Mouse (Mus musculus) embryonic fibroblast, embryonic 13.5 days (primary cell): ENCODE data around the gene Slc22a23. TPM values are rescaled to one million over a fixed set of nuclear protein-coding genes. Genes with fewer than 3 reads are reported as not detected.

Experiments used
- H3K27ac ChIP-seq: 2 replicates; pipeline ENCODE4 v1.5.1; 2012; ENCODE audit warnings: low read length, control low read depth, inconsistent platforms; ENCODE audit not compliant: insufficient read depth
- H3K4me1 ChIP-seq: 2 replicates; pipeline ENCODE4 v1.6.1; 2011; ENCODE audit warnings: low read length; ENCODE audit not compliant: control insufficient read depth, insufficient read depth
- H3K4me3 ChIP-seq: 2 replicates; pipeline ENCODE4 v1.5.1; 2011; ENCODE audit warnings: mild to moderate bottlenecking, control low read depth, low read length; ENCODE audit not compliant: insufficient read depth
- CTCF ChIP-seq: IDR thresholded peaks from 2 replicates; pipeline ENCODE4 v1.5.1; 2011; ENCODE audit warnings: mild to moderate bottlenecking, control low read depth, low read length, moderate library complexity, borderline replicate concordance; ENCODE audit not compliant: insufficient read depth
- POLR2A ChIP-seq: IDR thresholded peaks from 2 replicates; pipeline ENCODE4 v1.6.1; 2011; ENCODE audit warnings: low read depth, mild to moderate bottlenecking, control low read depth, low read length, moderate library complexity
- polyA plus RNA-seq: library from polyadenylated mRNA; stranded (reverse); fragments of >200 nt; gene quantifications from 2 replicates; pipeline ENCODE4 v1.2.4, GENCODE M21; 2011; ENCODE audit warnings: low read depth; ENCODE audit not compliant: missing spikeins, insufficient read length

The Slc22a23 gene
- polyA plus RNA-seq, 1 experiment: 5.7 TPM

GRCm38 (mm10) chr13:34370281-34370825 is 25.4 kb upstream of the Slc22a23 start:
- H3K4me1 ChIP-seq: peaks cover 3% of the 10 kb centered on the region; the same call in 1 of the 2 replicates
- TF ChIP-seq POLR2A (no peak), CTCF (no peak)
- no peak overlapping the region for H3K4me3 ChIP-seq
- H3K27ac ChIP-seq: no peak overlapping the region

- Histone ChIP-seq H3K27ac (no peak overlapping the region), H3K4me1 (no peaks in the 10 kb centered on the region; the same call in 1 of the 2 replicates), H3K4me3 (no peak overlapping the region)
- TF ChIP-seq POLR2A: no peak
Measured at GRCm38 (mm10) chr13:34365226-34365625, 20.2 kb upstream of the Slc22a23 start.

GRCm38 (mm10) chr13:34355656-34356055 is 10.7 kb upstream of the Slc22a23 start:
- TF ChIP-seq CTCF (no peak), POLR2A (no peak)
- no peak overlapping the region for H3K27ac ChIP-seq

GRCm38 (mm10) chr13:34354830-34355624 is 10.0 kb upstream of the Slc22a23 start:
- TF ChIP-seq CTCF: no peak
- TF ChIP-seq POLR2A: no peak
- Histone ChIP-seq H3K4me3 (no peak overlapping the region), H3K4me1 (no peaks in the 10 kb centered on the region), H3K27ac (no peak overlapping the region)

More at GRCm38 (mm10) chr13:34355656-34356055, 10.7 kb upstream of the Slc22a23 start:
- H3K4me1 ChIP-seq: no peaks in the 10 kb centered on the region
- no peak overlapping the region for H3K4me3 ChIP-seq

- H3K4me1 ChIP-seq: no peaks in the 10 kb centered on the region
- H3K4me3 ChIP-seq: no peak overlapping the region
- no peak overlapping the region for H3K27ac ChIP-seq
- no peak for TF ChIP-seq CTCF
- TF ChIP-seq POLR2A: no peak
Measured at GRCm38 (mm10) chr13:34353241-34353640, 8.3 kb upstream of the Slc22a23 start.

- Histone ChIP-seq H3K4me3 (no peak overlapping the region), H3K27ac (no peak overlapping the region), H3K4me1 (no peaks in the 10 kb centered on the region)
- TF ChIP-seq POLR2A (no peak), CTCF (no peak)
Measured at GRCm38 (mm10) chr13:34351437-34351836, 6.5 kb upstream of the Slc22a23 start.

GRCm38 (mm10) chr13:34347960-34348889 is 3.2 kb upstream of the Slc22a23 start:
- no peak overlapping the region for H3K27ac ChIP-seq
- H3K4me3 ChIP-seq: no peak overlapping the region
- H3K4me1 ChIP-seq: no peaks in the 10 kb centered on the region
- TF ChIP-seq CTCF (no peak), POLR2A (no peak)

- no peak for TF ChIP-seq CTCF
- TF ChIP-seq POLR2A: no peak
- Histone ChIP-seq H3K4me3 (no peak overlapping the region), H3K27ac (no peak overlapping the region), H3K4me1 (no peaks in the 10 kb centered on the region)
Measured at GRCm38 (mm10) chr13:34346748-34347147, 1.8 kb upstream of the Slc22a23 start.

GRCm38 (mm10) chr13:34346238-34346637 is 1.3 kb upstream of the Slc22a23 start:
- no peak overlapping the region for H3K4me3 ChIP-seq
- no peak overlapping the region for H3K27ac ChIP-seq
- TF ChIP-seq POLR2A: no peak
- TF ChIP-seq CTCF: no peak
- H3K4me1 ChIP-seq: no peaks in the 10 kb centered on the region
